Mouse (Mus musculus) mesoderm, embryonic 11.5 days (tissue): Measurements from ENCODE around the gene Rnf38.
A peak's percentile ranks its signal among the peaks of the same experiment; 100 is the strongest.

Experiments used
- DNase-seq: peaks from one replicate; pipeline ENCODE4 v3.0.0-alpha.2; 2012; ENCODE audit warnings: low read depth, low spot score

Gene Rnf38

DNA sequence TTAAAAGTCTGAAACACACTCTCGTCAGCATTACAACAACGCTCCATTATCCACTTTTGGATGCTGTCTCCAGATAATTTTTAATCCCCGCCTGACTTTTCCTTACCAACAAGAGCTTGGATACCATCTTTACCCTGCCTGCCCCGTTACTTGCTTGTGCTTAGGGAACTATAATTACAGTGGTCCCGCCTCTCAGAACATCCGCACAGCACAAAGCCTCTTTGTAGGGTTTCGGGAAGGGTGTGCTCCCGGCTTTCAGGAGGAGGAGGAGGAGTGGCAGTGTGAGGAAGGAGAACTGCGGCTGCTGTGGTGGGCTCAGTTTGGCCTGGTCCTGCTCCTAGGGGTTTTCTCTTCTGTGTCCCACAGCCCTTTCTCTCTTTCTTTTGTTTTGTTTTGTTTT, 9.4 kb downstream of the Rnf38 start:
- DNase-seq = no peak

DNA sequence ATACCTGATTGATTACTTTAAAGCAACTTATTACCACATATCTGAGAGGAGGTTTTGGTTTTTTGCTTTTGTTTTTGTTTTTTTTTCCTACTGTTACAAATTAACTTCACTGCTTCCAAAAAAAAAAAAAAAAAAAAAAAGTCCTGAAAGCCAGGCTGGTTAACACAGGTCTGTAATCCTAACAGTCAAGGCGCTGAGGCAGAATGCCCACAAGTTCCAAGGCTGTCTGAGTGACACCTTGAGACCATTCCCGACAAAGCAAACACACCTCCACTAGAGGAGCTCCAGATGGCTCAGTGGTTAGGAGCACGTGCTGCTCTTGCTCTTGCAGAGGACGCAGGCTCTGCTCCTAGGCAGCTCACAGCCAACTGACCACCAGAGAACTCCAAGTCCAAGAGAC, 10.1 kb downstream of the Rnf38 start:
- no peak for DNase-seq

DNA sequence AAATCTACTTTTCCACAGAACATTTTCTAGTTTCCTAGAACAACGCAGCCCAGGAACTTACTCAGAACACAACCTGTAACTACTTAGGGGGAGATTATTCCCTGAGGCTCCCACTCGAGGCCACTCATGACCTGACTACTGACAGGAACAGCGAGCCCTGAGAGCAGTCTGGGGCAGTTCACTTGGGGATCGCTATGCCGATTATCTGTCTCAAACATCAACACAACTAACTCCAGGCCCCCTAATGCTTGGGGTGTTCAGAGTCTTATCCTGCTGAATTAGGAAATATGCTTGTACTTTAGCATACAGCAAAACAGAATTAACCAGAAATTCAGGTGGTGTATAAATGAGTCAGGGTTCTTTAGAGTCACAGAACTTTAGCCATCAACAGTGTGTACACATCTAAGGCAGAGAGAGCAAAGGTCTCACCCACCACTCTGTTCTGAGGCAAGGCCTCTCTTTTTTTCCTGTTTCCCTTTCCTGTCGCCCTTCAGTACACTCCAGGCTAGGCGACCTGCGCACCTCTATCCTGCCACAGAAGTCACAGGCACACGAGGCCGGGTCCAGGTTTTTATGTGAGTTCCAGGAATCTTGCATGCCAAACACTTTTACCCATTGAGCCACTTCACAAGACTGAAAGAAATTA, 16.7 kb downstream of the Rnf38 start:
- DNase-seq = no peak

- no peak for DNase-seq
These were observed 33.6 kb downstream of the Rnf38 start for GRCm38 (mm10) chr4:44199968-44200367.

DNA sequence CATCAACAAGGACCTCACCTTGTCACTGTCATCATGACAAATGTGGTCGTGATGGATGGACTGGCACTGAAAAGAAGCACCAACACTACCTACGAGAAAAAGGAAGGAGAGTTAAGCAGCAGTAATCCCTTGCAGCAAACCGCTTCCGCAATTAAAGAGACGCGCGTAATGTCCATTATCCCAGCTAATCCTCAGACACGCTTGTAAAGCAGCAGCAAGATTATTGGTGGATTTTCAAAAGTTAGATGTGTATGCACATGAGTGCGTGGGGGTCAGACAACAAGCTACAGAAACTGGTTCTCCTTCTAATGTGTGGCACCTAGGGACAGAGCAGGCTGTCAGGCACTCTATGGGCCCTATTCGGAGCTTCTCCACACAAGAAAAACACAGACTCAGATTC, 46.2 kb downstream of the Rnf38 start:
- DNase-seq = no peak

DNA sequence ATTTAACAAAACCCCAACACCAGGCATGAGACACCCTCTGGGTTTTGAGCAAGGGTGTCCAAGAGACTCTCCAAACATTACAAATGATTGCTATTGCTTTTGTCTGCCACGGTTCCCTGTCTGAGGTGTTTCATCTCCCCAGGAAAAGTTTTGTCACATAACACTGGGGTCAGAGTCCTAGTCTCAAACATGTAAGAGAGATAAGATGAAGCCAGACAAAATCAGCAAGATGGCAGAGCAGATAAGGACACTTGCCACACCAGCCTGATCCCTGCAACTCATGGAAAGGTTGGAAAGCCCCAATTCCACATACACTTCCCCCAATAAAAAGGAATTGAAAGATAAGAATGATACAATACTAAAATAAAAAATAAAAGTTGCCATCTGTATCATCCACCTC, 49.7 kb downstream of the Rnf38 start:
- no peak for DNase-seq

GRCm38 (mm10) chr4:44179748-44180147, 53.8 kb downstream of the Rnf38 start:
- no peak for DNase-seq

- peak; percentile 79 for DNase-seq
These were observed 60.4 kb downstream of the Rnf38 start for GRCm38 (mm10) chr4:44173177-44173576.

- DNase-seq = no peak
These were observed 60.9 kb downstream of the Rnf38 start for GRCm38 (mm10) chr4:44172676-44173075.

DNA sequence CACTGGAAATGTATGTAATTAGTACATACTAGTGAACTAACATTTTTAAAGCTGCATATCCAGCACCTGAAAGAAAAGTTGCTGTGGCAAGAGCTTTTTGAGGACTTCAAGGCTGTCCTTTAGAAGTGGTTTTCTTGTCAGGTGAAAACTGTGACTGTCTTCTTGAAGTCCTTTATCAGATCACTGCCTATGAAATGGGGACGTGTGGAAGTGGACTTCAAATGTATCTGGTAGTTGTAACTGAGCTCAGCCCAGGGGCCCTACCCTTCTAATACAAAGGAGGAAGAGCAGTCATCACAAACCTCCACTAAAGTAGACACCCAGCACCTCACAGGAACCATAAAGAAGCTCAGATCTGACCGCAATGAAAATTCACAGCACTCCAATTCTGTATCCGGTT, 63.7 kb downstream of the Rnf38 start:
- DNase-seq = no peak

DNA sequence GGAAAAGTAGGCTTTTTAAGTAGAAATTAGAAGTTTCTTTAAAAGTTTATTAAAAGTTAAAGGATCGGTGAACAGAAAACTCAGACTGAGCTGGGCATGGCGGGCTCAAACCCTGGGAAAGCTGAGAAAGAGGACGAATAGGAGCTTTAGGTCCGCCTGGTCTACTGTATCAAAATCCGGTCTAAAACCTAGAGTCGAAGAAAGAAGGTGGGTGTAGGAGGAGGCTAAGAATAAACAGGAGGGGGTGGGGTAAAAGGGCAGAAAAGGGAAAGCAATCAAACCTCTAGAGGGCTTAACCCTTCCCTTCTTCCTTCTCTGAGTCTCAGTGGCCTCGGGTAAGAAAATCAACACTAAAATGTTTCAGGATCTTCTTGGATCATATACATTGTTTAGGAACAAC, 64.8 kb downstream of the Rnf38 start:
- no peak for DNase-seq

GRCm38 (mm10) chr4:44168231-44168647, 65.3 kb downstream of the Rnf38 start:
- peak; percentile 98 for DNase-seq

DNA sequence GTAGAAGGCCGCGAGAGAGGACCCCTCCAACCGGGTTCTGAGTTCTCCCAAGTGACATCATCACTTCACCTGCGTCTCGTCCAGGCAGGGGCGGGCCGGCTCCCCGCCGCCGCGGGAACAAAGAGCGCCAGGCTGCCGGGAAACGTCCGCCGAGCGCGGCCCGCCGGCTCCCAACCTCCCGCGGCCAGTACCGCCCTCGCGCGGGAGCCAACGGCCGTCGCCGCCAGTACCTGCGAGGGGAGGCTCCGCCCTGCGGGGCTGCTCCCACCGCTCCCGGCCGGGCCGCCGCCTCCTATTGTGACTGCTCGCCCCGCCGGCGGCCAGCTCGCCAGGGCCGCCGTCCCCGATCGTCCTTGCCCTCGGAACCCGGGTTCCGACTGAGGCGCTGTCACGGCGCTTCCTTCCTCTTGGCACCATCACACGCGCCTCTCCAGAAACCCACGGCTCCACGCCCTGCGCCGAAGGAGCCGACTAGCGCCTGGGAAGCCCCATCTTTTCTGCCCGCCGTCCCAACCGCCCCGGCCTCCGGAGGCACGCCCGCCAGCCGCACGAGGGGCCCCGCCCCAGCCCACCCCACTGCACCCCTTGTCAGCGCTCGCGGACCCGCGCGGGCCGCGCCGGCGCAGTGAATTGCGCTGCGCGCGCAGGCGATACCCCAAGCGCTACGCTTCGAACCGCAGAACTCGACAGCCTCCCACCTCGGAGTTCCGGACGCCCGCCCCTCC, 66.0 kb downstream of the Rnf38 start:
- peak; percentile 99 for DNase-seq

GRCm38 (mm10) chr4:44166702-44167396, 66.7 kb downstream of the Rnf38 start:
- no peak for DNase-seq

- no peak for DNase-seq
These were observed 69.0 kb downstream of the Rnf38 start for GRCm38 (mm10) chr4:44164621-44165020.

GRCm38 (mm10) chr4:44163034-44163433, 70.6 kb downstream of the Rnf38 start:
- DNase-seq = no peak

GRCm38 (mm10) chr4:44160990-44161689, 72.4 kb downstream of the Rnf38 start:
- no peak for DNase-seq

DNA sequence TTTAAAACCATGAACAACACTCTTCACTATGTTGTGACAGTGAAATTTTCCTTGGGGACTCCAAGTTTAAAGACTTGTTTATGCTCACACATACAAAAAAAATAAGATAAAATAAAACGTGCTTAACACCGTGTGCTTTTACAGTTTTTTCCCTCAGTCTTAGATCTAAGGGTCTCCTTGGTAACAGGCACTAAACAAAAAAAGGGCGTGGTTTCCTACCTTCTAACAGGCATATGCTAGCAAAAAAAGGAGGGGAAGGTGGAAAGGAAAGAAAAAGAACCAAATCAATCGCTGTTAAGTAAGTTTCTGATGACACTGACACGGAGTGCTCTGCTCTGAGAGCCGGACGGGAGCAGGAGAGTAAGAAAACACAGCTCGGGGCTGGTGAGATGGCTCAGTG, 73.8 kb downstream of the Rnf38 start:
- DNase-seq = no peak

GRCm38 (mm10) chr4:44156481-44156880, 77.1 kb downstream of the Rnf38 start:
- DNase-seq = no peak

DNA sequence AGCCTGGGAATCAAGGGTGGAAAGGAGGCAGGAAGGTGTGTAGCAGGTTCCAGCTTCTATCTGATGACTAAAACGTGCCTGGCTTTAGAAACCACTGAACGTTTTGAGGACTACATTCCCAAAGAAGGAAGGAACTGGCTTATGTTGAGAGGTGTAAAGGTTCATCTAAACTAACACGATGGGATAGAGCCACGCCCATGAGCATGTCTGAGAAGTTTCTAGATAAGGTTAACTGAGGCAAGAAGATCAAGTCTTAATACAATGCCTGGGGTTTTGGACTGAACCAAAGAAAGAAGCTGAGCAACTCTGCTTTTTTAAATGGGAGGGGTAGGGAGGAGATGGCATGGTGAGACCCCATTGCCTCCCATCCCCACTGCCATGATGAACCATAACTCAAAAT, 78.7 kb downstream of the Rnf38 start:
- DNase-seq = no peak

- DNase-seq = no peak
These were observed 80.7 kb downstream of the Rnf38 start for GRCm38 (mm10) chr4:44152904-44153303.

- no peak for DNase-seq
These were observed 106.8 kb downstream of the Rnf38 start for GRCm38 (mm10) chr4:44126805-44127204.
